Mouse (Mus musculus): Measurements from ENCODE around the gene Arl4a. TPM values are rescaled to one million over a fixed set of nuclear protein-coding genes. Genes with fewer than 3 reads are reported as not detected.

The Arl4a gene
- polyA plus RNA-seq, 1 experiment from 2014 or later: 47.0 TPM

- Histone ChIP-seq H3K4me2 (replicated peaks; ENCODE audit: low read depth, low read length) (peak overlapping the region; percentile 68), H3K36me3 (ENCODE audit: insufficient read depth, low read length) (no peaks in the 10 kb centered on the region), H3K4me1 (ENCODE audit: insufficient read depth, low read length) (0 out of 2 replicates have a peak, but pooled peaks cover 10% of the 10 kb centered on the region), H3K27ac (ENCODE audit: low read length) (peak overlapping the region; percentile 80), H3K4me3 (ENCODE audit: low read length) (peak overlapping the region; percentile 82), H3K9me3 (ENCODE audit: low read length) (no peaks in the 10 kb centered on the region), H3K27me3 (ENCODE audit: insufficient read depth, low read length) (no peaks in the 10 kb centered on the region), H3K9ac (replicated peaks; ENCODE audit: low read length) (peak overlapping the region; percentile 79)
- WGBS: under 1% methylated on average over 11 of the region's 11 CpGs
- no peak for ATAC-seq (ENCODE audit: low FRiP score, low TSS enrichment)
These were observed 1.2 kb downstream of the Arl4a start for GRCm38 (mm10) chr12:40036666-40037065.

GRCm38 (mm10) chr12:40035506-40035905 is 2.3 kb downstream of the Arl4a start:
- Histone ChIP-seq H3K27me3 (ENCODE audit: insufficient read depth, low read length) (no peaks in the 10 kb centered on the region), H3K9me3 (ENCODE audit: low read length) (no peaks in the 10 kb centered on the region), H3K27ac (ENCODE audit: low read length) (no peak overlapping the region), H3K4me3 (ENCODE audit: low read length) (peak overlapping the region; percentile 82), H3K4me2 (replicated peaks; ENCODE audit: low read depth, low read length) (peak overlapping the region; percentile 68), H3K9ac (replicated peaks; ENCODE audit: low read length) (no peak overlapping the region), H3K36me3 (ENCODE audit: insufficient read depth, low read length) (no peaks in the 10 kb centered on the region), H3K4me1 (ENCODE audit: insufficient read depth, low read length) (0 out of 2 replicates have a peak, but pooled peaks cover 10% of the 10 kb centered on the region)
- no peak for ATAC-seq (ENCODE audit: low FRiP score, low TSS enrichment)
- WGBS: 83% methylated on average over 4 of the region's 4 CpGs

GRCm38 (mm10) chr12:40029201-40029600 is 8.6 kb downstream of the Arl4a start:
- no peak overlapping the region for H3K9ac ChIP-seq (replicated peaks; ENCODE audit: low read length)
- no peak overlapping the region for H3K4me2 ChIP-seq (replicated peaks; ENCODE audit: low read depth, low read length)
- no peak overlapping the region for H3K4me3 ChIP-seq (ENCODE audit: low read length)
- no peaks in the 10 kb centered on the region for H3K4me1 ChIP-seq (ENCODE audit: insufficient read depth, low read length)
- 71% methylated on average over 4 of the region's 4 CpGs for WGBS
- H3K9me3 ChIP-seq (ENCODE audit: low read length): no peaks in the 10 kb centered on the region
- no peak for ATAC-seq (ENCODE audit: low FRiP score, low TSS enrichment)
- no peak overlapping the region for H3K27ac ChIP-seq (ENCODE audit: low read length)
- H3K27me3 ChIP-seq (ENCODE audit: insufficient read depth, low read length): no peaks in the 10 kb centered on the region
- no peaks in the 10 kb centered on the region for H3K36me3 ChIP-seq (ENCODE audit: insufficient read depth, low read length)

GRCm38 (mm10) chr12:40027846-40028245 is 10.0 kb downstream of the Arl4a start:
- no peaks in the 10 kb centered on the region for H3K36me3 ChIP-seq (ENCODE audit: insufficient read depth, low read length)
- no peak overlapping the region for H3K4me2 ChIP-seq (replicated peaks; ENCODE audit: low read depth, low read length)
- no peaks in the 10 kb centered on the region for H3K27me3 ChIP-seq (ENCODE audit: insufficient read depth, low read length)
- H3K4me3 ChIP-seq (ENCODE audit: low read length): no peak overlapping the region
- H3K9me3 ChIP-seq (ENCODE audit: low read length): no peaks in the 10 kb centered on the region
- no peak overlapping the region for H3K27ac ChIP-seq (ENCODE audit: low read length)
- no peaks in the 10 kb centered on the region for H3K4me1 ChIP-seq (ENCODE audit: insufficient read depth, low read length)
- H3K9ac ChIP-seq (replicated peaks; ENCODE audit: low read length): no peak overlapping the region
- 92% methylated on average over 3 of the region's 3 CpGs for WGBS
- no peak for ATAC-seq (ENCODE audit: low FRiP score, low TSS enrichment)

GRCm38 (mm10) chr12:40027444-40027843 is 10.4 kb downstream of the Arl4a start:
- H3K27ac ChIP-seq (ENCODE audit: low read length): no peak overlapping the region
- WGBS: 85% methylated on average over 3 of the region's 3 CpGs
- no peak overlapping the region for H3K9ac ChIP-seq (replicated peaks; ENCODE audit: low read length)
- H3K4me1 ChIP-seq (ENCODE audit: insufficient read depth, low read length): no peaks in the 10 kb centered on the region
- no peak overlapping the region for H3K4me3 ChIP-seq (ENCODE audit: low read length)
- ATAC-seq (ENCODE audit: low FRiP score, low TSS enrichment): no peak
- no peaks in the 10 kb centered on the region for H3K36me3 ChIP-seq (ENCODE audit: insufficient read depth, low read length)
- no peaks in the 10 kb centered on the region for H3K9me3 ChIP-seq (ENCODE audit: low read length)
- H3K27me3 ChIP-seq (ENCODE audit: insufficient read depth, low read length): no peaks in the 10 kb centered on the region
- H3K4me2 ChIP-seq (replicated peaks; ENCODE audit: low read depth, low read length): no peak overlapping the region

- no peaks in the 10 kb centered on the region for H3K9me3 ChIP-seq (ENCODE audit: low read length)
- H3K4me3 ChIP-seq (ENCODE audit: low read length): no peak overlapping the region
- no peak overlapping the region for H3K27ac ChIP-seq (ENCODE audit: low read length)
- 75% methylated on average over 2 of the region's 2 CpGs for WGBS
- no peaks in the 10 kb centered on the region for H3K27me3 ChIP-seq (ENCODE audit: insufficient read depth, low read length)
- H3K4me1 ChIP-seq (ENCODE audit: insufficient read depth, low read length): no peaks in the 10 kb centered on the region
- H3K4me2 ChIP-seq (replicated peaks; ENCODE audit: low read depth, low read length): no peak overlapping the region
- no peak for ATAC-seq (ENCODE audit: low FRiP score, low TSS enrichment)
- H3K36me3 ChIP-seq (ENCODE audit: insufficient read depth, low read length): no peaks in the 10 kb centered on the region
- no peak overlapping the region for H3K9ac ChIP-seq (replicated peaks; ENCODE audit: low read length)
These were observed 13.9 kb downstream of the Arl4a start for GRCm38 (mm10) chr12:40023918-40024317.

- ATAC-seq (ENCODE audit: low FRiP score, low TSS enrichment): no peak
- Histone ChIP-seq H3K4me2 (replicated peaks; ENCODE audit: low read depth, low read length) (no peak overlapping the region), H3K4me1 (ENCODE audit: insufficient read depth, low read length) (no peaks in the 10 kb centered on the region), H3K27me3 (ENCODE audit: insufficient read depth, low read length) (no peaks in the 10 kb centered on the region), H3K9ac (replicated peaks; ENCODE audit: low read length) (no peak overlapping the region), H3K9me3 (ENCODE audit: low read length) (no peaks in the 10 kb centered on the region), H3K27ac (ENCODE audit: low read length) (no peak overlapping the region), H3K4me3 (ENCODE audit: low read length) (no peak overlapping the region), H3K36me3 (ENCODE audit: insufficient read depth, low read length) (no peaks in the 10 kb centered on the region)
- 88% methylated on average over 3 of the region's 3 CpGs for WGBS
These were observed 14.7 kb downstream of the Arl4a start for GRCm38 (mm10) chr12:40023014-40023642.

GRCm38 (mm10) chr12:40022344-40022743 is 15.5 kb downstream of the Arl4a start:
- ATAC-seq (ENCODE audit: low FRiP score, low TSS enrichment): no peak
- Histone ChIP-seq H3K36me3 (ENCODE audit: insufficient read depth, low read length) (no peaks in the 10 kb centered on the region), H3K4me3 (ENCODE audit: low read length) (no peak overlapping the region), H3K9me3 (ENCODE audit: low read length) (no peaks in the 10 kb centered on the region), H3K27me3 (ENCODE audit: insufficient read depth, low read length) (no peaks in the 10 kb centered on the region), H3K4me2 (replicated peaks; ENCODE audit: low read depth, low read length) (no peak overlapping the region), H3K4me1 (ENCODE audit: insufficient read depth, low read length) (no peaks in the 10 kb centered on the region), H3K9ac (replicated peaks; ENCODE audit: low read length) (no peak overlapping the region), H3K27ac (ENCODE audit: low read length) (no peak overlapping the region)
- WGBS: 75% methylated on average over 3 of the region's 3 CpGs

- no peaks in the 10 kb centered on the region for H3K36me3 ChIP-seq (ENCODE audit: insufficient read depth, low read length)
- no peaks in the 10 kb centered on the region for H3K9me3 ChIP-seq (ENCODE audit: low read length)
- H3K4me3 ChIP-seq (ENCODE audit: low read length): no peak overlapping the region
- H3K4me1 ChIP-seq (ENCODE audit: insufficient read depth, low read length): peaks cover 15% of the 10 kb centered on the region
- H3K4me2 ChIP-seq (replicated peaks; ENCODE audit: low read depth, low read length): no peak overlapping the region
- H3K27me3 ChIP-seq (ENCODE audit: insufficient read depth, low read length): no peaks in the 10 kb centered on the region
- ATAC-seq (ENCODE audit: low FRiP score, low TSS enrichment): no peak
- no peak overlapping the region for H3K9ac ChIP-seq (replicated peaks; ENCODE audit: low read length)
- H3K27ac ChIP-seq (ENCODE audit: low read length): no peak overlapping the region
- WGBS: 66% methylated on average over 6 of the region's 6 CpGs
These were observed 19.8 kb downstream of the Arl4a start for GRCm38 (mm10) chr12:40017955-40018505.

GRCm38 (mm10) chr12:40016648-40017460 is 21.0 kb downstream of the Arl4a start:
- Histone ChIP-seq H3K4me2 (replicated peaks; ENCODE audit: low read depth, low read length) (peak overlapping the region; percentile 68), H3K27ac (ENCODE audit: low read length) (peak overlapping the region; percentile 80), H3K27me3 (ENCODE audit: insufficient read depth, low read length) (no peaks in the 10 kb centered on the region), H3K9me3 (ENCODE audit: low read length) (no peaks in the 10 kb centered on the region), H3K4me3 (ENCODE audit: low read length) (peak overlapping the region; percentile 46), H3K4me1 (ENCODE audit: insufficient read depth, low read length) (peaks cover 15% of the 10 kb centered on the region), H3K36me3 (ENCODE audit: insufficient read depth, low read length) (no peaks in the 10 kb centered on the region), H3K9ac (replicated peaks; ENCODE audit: low read length) (peak overlapping the region; percentile 67)
- peak; percentile 90 for ATAC-seq (ENCODE audit: low FRiP score, low TSS enrichment)
- 6% methylated on average over 19 of the region's 19 CpGs for WGBS
